Mouse (Mus musculus) erythroblast, embryonic 14.5 days (primary cell): Measurements from ENCODE around the gene Tob2.

Source experiments
- GATA1 ChIP-seq: IDR thresholded peaks from 2 replicates; pipeline ENCODE4 v1.6.1; 2012; ENCODE audit warnings: low read length, inconsistent platforms, mixed read lengths
- TAL1 ChIP-seq: IDR thresholded peaks from 3 replicates; pipeline ENCODE4 v1.6.1; 2012; ENCODE audit warnings: low read length, inconsistent platforms, mixed read lengths

DNA sequence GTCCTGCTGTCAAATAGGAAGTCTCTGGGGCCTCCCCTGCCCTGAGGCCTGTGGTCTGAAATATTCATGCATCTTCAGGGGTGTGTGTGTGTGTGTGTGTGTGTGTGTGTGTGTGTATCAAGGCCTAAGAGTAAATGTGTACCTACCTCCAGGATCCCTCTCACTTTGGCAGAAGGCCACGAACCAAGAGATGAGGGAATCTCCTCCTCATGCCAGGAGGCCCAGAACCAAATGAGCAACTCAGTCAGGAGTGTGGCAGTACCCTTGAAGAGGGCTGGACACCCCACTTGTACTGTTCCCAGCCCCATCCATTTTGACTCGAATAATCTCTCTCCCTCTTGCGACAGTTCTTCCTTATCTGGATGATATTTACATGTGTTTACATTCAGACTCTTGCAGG is 26.4 kb downstream of the Tob2 start:
- TF ChIP-seq TAL1 (no peak), GATA1 (no peak)
